Mouse (Mus musculus): ENCODE measurements around the gene Olfr1451. TPM values are rescaled to one million over a fixed set of nuclear protein-coding genes. Genes with fewer than 3 reads are reported as not detected.
"Not testable (repeated sequence)": the region's sequence is repeated elsewhere in the genome, so short reads cannot be mapped to it uniquely, and the experiment has no call there.

Gene Olfr1451
- not detected in 2 replicates for polyA plus RNA-seq (2012)

- no peaks in the 10 kb centered on the region for H3K27me3 ChIP-seq (ENCODE audit: control insufficient read depth)
- no peaks in the 10 kb centered on the region for H3K36me3 ChIP-seq (ENCODE audit: control insufficient read depth)
- TF ChIP-seq GATA1 (IDR thresholded peaks at IDR 0.05; ENCODE audit: low read length), result no peak
- TF ChIP-seq TAL1 (IDR thresholded peaks at IDR 0.05; ENCODE audit: low read length), result no peak
- H3K4me1 ChIP-seq (ENCODE audit: control insufficient read depth), result no peaks in the 10 kb centered on the region
- no peak within 1 kb of the TSS for H3K4me3 ChIP-seq (replicated peaks)
- peaks cover 11% of the 10 kb centered on the region for H3K9me3 ChIP-seq (ENCODE audit: control insufficient read depth, low read length)
These were observed at the start of gene Olfr1451 for GRCm38 (mm10) chr19:12994714-12995113. TSS of gene Olfr1451 (plus strand) at chr19:12995014.

- Histone ChIP-seq H3K27me3 (ENCODE audit: control insufficient read depth) (no peaks in the 10 kb centered on the region), H3K4me1 (ENCODE audit: control insufficient read depth) (no peaks in the 10 kb centered on the region), H3K4me3 (replicated peaks) (no peak within 1 kb of the TSS), H3K9me3 (ENCODE audit: control insufficient read depth, low read length) (peaks cover 2% of the 10 kb centered on the region; the same call in 1 of the 2 replicates), H3K36me3 (ENCODE audit: control insufficient read depth) (no peaks in the 10 kb centered on the region)
- TF ChIP-seq GATA1 (IDR thresholded peaks at IDR 0.05; ENCODE audit: low read length) (no peak), TAL1 (IDR thresholded peaks at IDR 0.05; ENCODE audit: low read length) (no peak)
These were observed 44.9 kb upstream of the Olfr1451 start, which contains the start of gene Olfr1450 for GRCm38 (mm10) chr19:12949958-12950357. TSS of gene Olfr1450 (plus strand) at chr19:12950258.

GRCm38 (mm10) chr19:12970082-12970481 lies 24.7 kb upstream of the Olfr1451 start:
- H3K36me3 ChIP-seq (ENCODE audit: control insufficient read depth); H3K9me3 ChIP-seq (ENCODE audit: control insufficient read depth, low read length); H3K4me3 ChIP-seq (replicated peaks); H3K4me1 ChIP-seq (ENCODE audit: control insufficient read depth); H3K27me3 ChIP-seq (ENCODE audit: control insufficient read depth): not testable (repeated sequence)

- peaks cover 11% of the 10 kb centered on the region for H3K9me3 ChIP-seq (ENCODE audit: control insufficient read depth, low read length)
- not testable (repeated sequence) for H3K4me1 ChIP-seq (ENCODE audit: control insufficient read depth); H3K36me3 ChIP-seq (ENCODE audit: control insufficient read depth); H3K27me3 ChIP-seq (ENCODE audit: control insufficient read depth); H3K4me3 ChIP-seq (replicated peaks)
These were observed 2.5 kb upstream of the Olfr1451 start for GRCm38 (mm10) chr19:12992316-12992715.

- Histone ChIP-seq H3K4me3 (replicated peaks) (no peak within 1 kb of the TSS), H3K4me1 (ENCODE audit: control insufficient read depth) (no peaks in the 10 kb centered on the region), H3K36me3 (ENCODE audit: control insufficient read depth) (no peaks in the 10 kb centered on the region), H3K9me3 (ENCODE audit: control insufficient read depth, low read length) (no peaks in the 10 kb centered on the region; the same call in 1 of the 2 replicates), H3K27me3 (ENCODE audit: control insufficient read depth) (no peaks in the 10 kb centered on the region)
- no peak for TF ChIP-seq TAL1 (IDR thresholded peaks at IDR 0.05; ENCODE audit: low read length)
- no peak for TF ChIP-seq GATA1 (IDR thresholded peaks at IDR 0.05; ENCODE audit: low read length)
These were observed 33.4 kb downstream of the Olfr1451 start, which contains the start of gene Olfr1453 for GRCm38 (mm10) chr19:13028227-13028626. TSS of gene Olfr1453 (minus strand) at chr19:13028327.

Other genes with a start within 250 kb of the Olfr1451 start
- 0.03 TPM in 1 of 2 replicates, not detected in the other for gene Cntf, start 229.4 kb upstream of the Olfr1451 start, polyA plus RNA-seq (2012)
- gene Zfp91, start 198.9 kb upstream of the Olfr1451 start, polyA plus RNA-seq (2012), result 4.8 TPM in 2 replicates
- gene Lpxn, start 198.8 kb upstream of the Olfr1451 start, polyA plus RNA-seq (2012), result 0.02 TPM in 1 of 2 replicates, not detected in the other
- not detected in 2 replicates for gene Gm5244, start 148.3 kb upstream of the Olfr1451 start, polyA plus RNA-seq (2012)
- gene Olfr1444, start 137.7 kb upstream of the Olfr1451 start, polyA plus RNA-seq (2012), result not detected in 2 replicates
- gene Olfr1445, start 111.2 kb upstream of the Olfr1451 start, polyA plus RNA-seq (2012), result not detected in 2 replicates
- gene Olfr1446, start 101.5 kb upstream of the Olfr1451 start, polyA plus RNA-seq (2012), result not detected in 2 replicates
- not detected in 2 replicates for gene Olfr1447, start 91.3 kb upstream of the Olfr1451 start, polyA plus RNA-seq (2012)
- gene Olfr1448, start 70.6 kb upstream of the Olfr1451 start, polyA plus RNA-seq (2012), result not detected in 2 replicates
- gene Olfr1449, start 64.2 kb upstream of the Olfr1451 start, polyA plus RNA-seq (2012), result not detected in 2 replicates
- gene Olfr1450, start 44.8 kb upstream of the Olfr1451 start, polyA plus RNA-seq (2012), result not detected in 2 replicates
- gene Olfr1453, start 33.3 kb downstream of the Olfr1451 start, polyA plus RNA-seq (2012), result not detected in 2 replicates
- 0.01 TPM in 1 of 2 replicates, not detected in the other for gene Olfr1454, start 65.6 kb downstream of the Olfr1451 start, polyA plus RNA-seq (2012)
- gene Olfr1457, start 102.9 kb downstream of the Olfr1451 start, polyA plus RNA-seq (2012), result not detected in 2 replicates
- gene Olfr1458, start 111.8 kb downstream of the Olfr1451 start, polyA plus RNA-seq (2012), result not detected in 2 replicates
- gene Olfr1459, start 154.5 kb downstream of the Olfr1451 start, polyA plus RNA-seq (2012), result not detected in 2 replicates
- gene Olfr1461, start 168.0 kb downstream of the Olfr1451 start, polyA plus RNA-seq (2012), result not detected in 2 replicates
- not detected in 2 replicates for gene Olfr1462, start 190.7 kb downstream of the Olfr1451 start, polyA plus RNA-seq (2012)
- not detected in 2 replicates for gene Olfr1463, start 236.3 kb downstream of the Olfr1451 start, polyA plus RNA-seq (2012)